Mouse (Mus musculus) CH12.LX (cell line): Measurements from ENCODE around the gene 4932438H23Rik. TPM values are rescaled to one million over a fixed set of nuclear protein-coding genes. Genes with fewer than 3 reads are reported as not detected.

ENCODE experiments used
- DNase-seq: peaks from one replicate; pipeline ENCODE4 v3.0.0-alpha.2; 2013; ENCODE audit errors: extremely low read depth
- H3K27ac ChIP-seq: 2 replicates; pipeline ENCODE4 v1.5.1; 2012; ENCODE audit warnings: low read depth, mild to moderate bottlenecking, control low read depth, moderate library complexity; ENCODE audit not compliant: insufficient read depth
- H3K27me3 ChIP-seq: replicated peaks from 2 replicates; pipeline ENCODE3; 2012; ENCODE audit warnings: inconsistent platforms
- H3K36me3 ChIP-seq, 2 experiments: replicated peaks in 1 of 2; 2 replicates each; pipeline versions ENCODE3 to v1.6.1; 2012; ENCODE audit warnings: inconsistent platforms in 1 of 2, low read length in 1 of 2, mild to moderate bottlenecking in 1 of 2, mixed read lengths in 1 of 2, moderate library complexity in 1 of 2; ENCODE audit not compliant: control insufficient read depth in 1 of 2, insufficient read depth in 1 of 2
- H3K4me1 ChIP-seq, 2 experiments: 2 replicates each; pipeline ENCODE4 v1.6.1; 2012; ENCODE audit warnings: inconsistent platforms in 1 of 2, moderate library complexity in 1 of 2; ENCODE audit not compliant: insufficient read depth in 2 of 2, control insufficient read depth in 1 of 2
- H3K4me2 ChIP-seq: 2 replicates; pipeline ENCODE4 v1.6.1; 2012; ENCODE audit warnings: low read depth, mild to moderate bottlenecking, control low read depth; ENCODE audit not compliant: poor library complexity, insufficient read depth, severe bottlenecking
- H3K4me3 ChIP-seq, 3 experiments: fragments of 150-350 bp in 1 of 3; sonication (generic) in 1 of 3; replicated peaks in 1 of 3; 2 replicates each; pipeline versions ENCODE3 to v1.5.1; 2011 to 2012; ENCODE audit warnings: low read depth in 2 of 3, low read length in 2 of 3, mild to moderate bottlenecking in 2 of 3, moderate library complexity in 2 of 3, control low read depth in 1 of 3, improper control_type of control experiment in 1 of 3, inconsistent platforms in 1 of 3, mixed read lengths in 1 of 3; ENCODE audit not compliant: poor library complexity in 1 of 3
- H3K79me2 ChIP-seq: replicated peaks from 2 replicates; pipeline ENCODE4 v1.6.1; 2012; ENCODE audit warnings: mild to moderate bottlenecking, moderate library complexity; ENCODE audit not compliant: control insufficient read depth, poor library complexity, insufficient read depth, severe bottlenecking; ENCODE audit errors: extremely low read depth
- H3K9ac ChIP-seq: 2 replicates; pipeline ENCODE4 v1.6.1; 2012; ENCODE audit warnings: low read depth, mild to moderate bottlenecking, control low read depth, moderate library complexity; ENCODE audit not compliant: insufficient read depth
- H3K9me3 ChIP-seq: replicated peaks from 2 replicates; pipeline ENCODE3; 2012; ENCODE audit warnings: low read length, inconsistent platforms, mixed read lengths
- BHLHE40 ChIP-seq: IDR thresholded peaks from 2 replicates; pipeline ENCODE4 v1.6.1; 2011; ENCODE audit warnings: mild to moderate bottlenecking, low read depth, low read length, improper control_type of control experiment
- CHD1 ChIP-seq: IDR thresholded peaks from 2 replicates; pipeline ENCODE4 v1.6.1; 2012; ENCODE audit warnings: low read depth, low read length, improper control_type of control experiment, inconsistent platforms
- CHD2 ChIP-seq: IDR thresholded peaks from 2 replicates; pipeline ENCODE4 v1.6.1; 2011; ENCODE audit warnings: low read length, improper control_type of control experiment
- CTCF ChIP-seq, 2 experiments: IDR thresholded peaks in 1 of 2; conservative IDR thresholded peaks in 1 of 2; 2 replicates each; pipeline ENCODE4 v1.5.1; 2011 to 2012; ENCODE audit warnings: low read depth in 2 of 2, low read length in 2 of 2, improper control_type of control experiment in 1 of 2, inconsistent platforms in 1 of 2, mild to moderate bottlenecking in 1 of 2, moderate library complexity in 1 of 2
- ELF1 ChIP-seq: IDR thresholded peaks from 2 replicates; pipeline ENCODE4 v1.6.1; 2014; ENCODE audit warnings: low read depth, mild to moderate bottlenecking, inconsistent platforms, low read length, improper control_type of control experiment
- ETS1 ChIP-seq: conservative IDR thresholded peaks from 2 replicates; pipeline ENCODE4 v1.6.1; 2012; ENCODE audit warnings: low read depth, mild to moderate bottlenecking, inconsistent platforms, low read length, improper control_type of control experiment, moderate library complexity
- IRF4 ChIP-seq: IDR thresholded peaks from 2 replicates; pipeline ENCODE4 v1.6.1; 2014; ENCODE audit warnings: low read depth, mild to moderate bottlenecking, inconsistent platforms, low read length, improper control_type of control experiment
- JUN ChIP-seq: IDR thresholded peaks from 2 replicates; pipeline ENCODE4 v1.6.1; 2011; ENCODE audit warnings: low read depth, mild to moderate bottlenecking, low read length, improper control_type of control experiment, moderate library complexity; ENCODE audit not compliant: insufficient read depth
- JUND ChIP-seq: conservative IDR thresholded peaks from 2 replicates; pipeline ENCODE4 v1.6.1; 2011; ENCODE audit warnings: low read depth, low read length, improper control_type of control experiment
- MEF2A ChIP-seq: IDR thresholded peaks from 2 replicates; pipeline ENCODE4 v1.6.1; 2014; ENCODE audit warnings: low read depth, mild to moderate bottlenecking, inconsistent platforms, low read length, improper control_type of control experiment, borderline replicate concordance
- MXI1 ChIP-seq: IDR thresholded peaks from 2 replicates; pipeline ENCODE4 v1.6.1; 2011; ENCODE audit warnings: mild to moderate bottlenecking, low read depth, low read length, improper control_type of control experiment
- NELFE ChIP-seq: IDR thresholded peaks from 2 replicates; pipeline ENCODE4 v1.6.1; 2011; ENCODE audit warnings: low read depth, low read length, improper control_type of control experiment
- PAX5 ChIP-seq: IDR thresholded peaks from 2 replicates; pipeline ENCODE4 v1.6.1; 2012; ENCODE audit warnings: low read length, inconsistent platforms, mixed read lengths
- POLR2A ChIP-seq: IDR thresholded peaks from 2 replicates; pipeline ENCODE4 v1.6.1; 2011; ENCODE audit warnings: low read depth, mild to moderate bottlenecking, improper control_type of control experiment, low read length
- POLR2AphosphoS2 ChIP-seq: IDR thresholded peaks from 2 replicates; pipeline ENCODE4 v1.6.1; 2011; ENCODE audit warnings: low read depth, low read length, improper control_type of control experiment
- RAD21 ChIP-seq: IDR thresholded peaks from 2 replicates; pipeline ENCODE4 v1.6.1; 2011; ENCODE audit warnings: low read depth, mild to moderate bottlenecking, low read length, improper control_type of control experiment, moderate library complexity
- SIN3A ChIP-seq: IDR thresholded peaks from 2 replicates; pipeline ENCODE4 v1.6.1; 2012; ENCODE audit warnings: low read length, improper control_type of control experiment, inconsistent platforms
- UBTF ChIP-seq: IDR thresholded peaks from 2 replicates; pipeline ENCODE4 v1.6.1; 2012; ENCODE audit warnings: low read depth, mild to moderate bottlenecking, inconsistent platforms, low read length, improper control_type of control experiment, moderate library complexity
- ZNF384 ChIP-seq: IDR thresholded peaks from 2 replicates; pipeline ENCODE4 v1.6.1; 2012; ENCODE audit warnings: low read depth, low read length, improper control_type of control experiment, inconsistent platforms
- dilution Hi-C: fragments of 300-500 bp; cut with MboI; formaldehyde crosslinking; loops from 2 replicates; pipeline ENCODE4 v1.14.3; 2020; ENCODE audit warnings: low sequenced_read_pairs; ENCODE audit not compliant: extremely low pct_unique_long_range_greater_than_20kb, extremely low pct_ligation_motif_present
- in situ Hi-C: fragments of 300-500 bp; cut with MboI; formaldehyde crosslinking; loops from 3 replicates; pipeline ENCODE4 v1.14.3; 2019; ENCODE audit warnings: low sequenced_read_pairs, low pct_ligation_motif_present, low pct_unique_long_range_greater_than_20kb, mixed read lengths
- polyA plus RNA-seq: library from polyadenylated mRNA; unstranded; fragments of >175 nt; gene quantifications from 2 replicates; pipeline ENCODE4 v1.2.1, GENCODE M21; 2012; ENCODE audit warnings: low read depth; ENCODE audit not compliant: insufficient read length
- total RNA-seq, 2 experiments: library from RNA; depleted of rRNA; stranded (reverse); fragments of 300-350 nt in 1 of 2; fragments of >200 nt in 1 of 2; gene quantifications; 2 replicates each; pipeline ENCODE4 v1.2.3; 2012 to 2014

The 4932438H23Rik gene
- total and polyA plus RNA-seq, 3 experiments, result not detected

- TF ChIP-seq PAX5, result no peak
Observed at GRCm38 (mm10) chr16:91044270-91045182, 50.4 kb downstream of the 4932438H23Rik start, which contains the start of gene Paxbp1 (continued).

DNA sequence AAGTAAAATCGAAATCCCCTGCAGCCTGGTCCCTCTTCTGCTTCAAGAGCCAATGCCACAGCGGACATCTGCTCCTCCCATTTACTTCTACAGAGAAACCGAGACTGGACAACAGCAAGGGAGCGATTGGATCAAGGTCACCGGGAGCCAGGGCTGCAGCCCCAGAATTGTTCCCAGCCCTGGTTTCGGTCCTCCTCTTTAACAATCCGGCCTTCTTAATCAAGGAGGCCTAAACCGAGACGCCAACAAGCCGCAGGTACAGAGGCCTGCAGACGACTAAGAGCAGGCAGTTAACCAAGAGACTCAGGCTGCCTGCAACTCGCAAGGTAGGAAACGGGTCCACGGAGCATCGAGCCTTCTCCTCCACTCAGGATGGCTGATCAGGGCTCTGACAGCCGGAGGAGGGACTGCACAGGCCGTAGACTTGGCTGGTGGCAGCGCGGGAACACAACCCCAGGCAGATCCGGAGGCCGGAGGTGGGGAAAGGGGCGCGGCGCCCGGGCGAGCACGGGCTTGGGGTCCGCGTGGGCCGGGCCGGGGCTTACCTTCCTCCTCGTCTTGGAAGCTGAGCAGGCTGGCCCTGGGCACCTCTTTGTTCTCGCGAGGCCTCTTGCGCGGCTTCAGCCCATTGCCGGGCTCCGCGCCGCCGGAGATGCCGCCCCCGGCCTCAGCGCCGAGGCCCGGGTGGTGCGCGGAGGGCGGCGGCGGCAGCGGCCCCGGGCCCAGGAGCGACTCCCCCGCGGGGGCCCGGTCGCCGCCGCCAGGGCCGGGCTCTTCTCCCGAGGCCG is 51.3 kb downstream of the 4932438H23Rik start:
- peak overlapping the region; percentile 68 for H3K4me2 ChIP-seq
- peaks cover 10 to 24% of the 10 kb centered on the region in 2 experiments; a peak in 3 of 4 replicates for H3K4me1 ChIP-seq
- dilution Hi-C loops (no loop called here), in situ Hi-C loops (loop anchor here (10.0 kb wide), 1 partner anchor 109 kb away; the partner anchor contains the start of gene Cfap298)
- peaks cover 18 to 27% of the 10 kb centered on the region in 2 experiments for H3K36me3 ChIP-seq
- H3K79me2 ChIP-seq, result peaks cover 43% of the 10 kb centered on the region
- H3K27ac ChIP-seq, result peak overlapping the region; percentile 74
- H3K4me3 ChIP-seq, result peak overlapping the region; percentile 76 to 98 (median 89)
- no peak for TF ChIP-seq MEF2A
- TF ChIP-seq UBTF, result peak; percentile 92; the same call in 1 of the 2 replicates
- peak; percentile 8; the same call in 1 of the 2 replicates for TF ChIP-seq MXI1
- TF ChIP-seq IRF4, result no peak
- no peak for TF ChIP-seq CHD1
- TF ChIP-seq BHLHE40, result no peak
- TF ChIP-seq SIN3A, result peak; percentile 50; the same call in 1 of the 2 replicates
- TF ChIP-seq CHD2, result peak; percentile 73; the same call in 1 of the 2 replicates
- no peak for TF ChIP-seq RAD21
- TF ChIP-seq POLR2AphosphoS2, result no peak
- no peak for TF ChIP-seq JUND
- H3K9me3 ChIP-seq, result no peaks in the 10 kb centered on the region
- peaks cover 22% of the 10 kb centered on the region for H3K27me3 ChIP-seq
- H3K9ac ChIP-seq, result peak overlapping the region; percentile 88
- DNase-seq, result peak; percentile 62

GRCm38 (mm10) chr16:91042640-91043039 is 52.3 kb downstream of the 4932438H23Rik start:
- H3K4me3 ChIP-seq, result peak overlapping the region; percentile 54 to 98 (median 76)
- no peak overlapping the region for H3K27ac ChIP-seq
- DNase-seq, result no peak
- H3K27me3 ChIP-seq, result peaks cover 13% of the 10 kb centered on the region
- dilution Hi-C loops (no loop called here), in situ Hi-C loops (loop anchor here (10.0 kb wide), 1 partner anchor 108 kb away; the partner anchor contains the start of gene Cfap298)
- H3K4me1 ChIP-seq, result peaks cover 10 to 24% of the 10 kb centered on the region in 2 experiments; a peak in 3 of 4 replicates
- TF ChIP-seq ZNF384 (no peak), NELFE (no peak), SIN3A (no peak), ETS1 (no peak), JUN (no peak), POLR2A (no peak), ELF1 (no peak), CTCF (conservative IDR thresholded peaks at IDR 0.05 in 1 of 2, IDR thresholded peaks at IDR 0.05 in 1 of 2; ENCODE audit: low read depth in 2 of 2, low read length in 2 of 2) (no peak)
- peak overlapping the region; percentile 100 for H3K4me2 ChIP-seq
- peak overlapping the region; percentile 88 for H3K9ac ChIP-seq
- H3K9me3 ChIP-seq, result no peaks in the 10 kb centered on the region
- H3K36me3 ChIP-seq, result peaks cover 27 to 37% of the 10 kb centered on the region in 2 experiments
- peaks cover 51% of the 10 kb centered on the region for H3K79me2 ChIP-seq
